Mouse (Mus musculus) ES-E14 (cell line): Measurements from ENCODE around the gene Pld1.

Experiments
- CHD2 ChIP-seq: IDR thresholded peaks from 2 replicates; pipeline ENCODE4 v1.6.1; 2014; ENCODE audit warnings: mild to moderate bottlenecking, low read depth, low read length, inconsistent platforms
- HCFC1 ChIP-seq: IDR thresholded peaks from 2 replicates; pipeline ENCODE4 v1.6.1; 2012; ENCODE audit warnings: low read length, inconsistent platforms, borderline replicate concordance; ENCODE audit not compliant: insufficient read depth
- MAFK ChIP-seq: IDR thresholded peaks from 2 replicates; pipeline ENCODE4 v1.6.1; 2014; ENCODE audit warnings: mild to moderate bottlenecking, low read depth, low read length, inconsistent platforms; ENCODE audit not compliant: insufficient read depth
- ZC3H11A ChIP-seq: IDR thresholded peaks from 2 replicates; pipeline ENCODE4 v1.6.1; 2012; ENCODE audit warnings: low read depth, mild to moderate bottlenecking, inconsistent platforms, low read length, borderline replicate concordance
- ZNF384 ChIP-seq: IDR thresholded peaks from 2 replicates; pipeline ENCODE4 v1.6.1; 2012; ENCODE audit warnings: low read depth, low read length, inconsistent platforms

DNA sequence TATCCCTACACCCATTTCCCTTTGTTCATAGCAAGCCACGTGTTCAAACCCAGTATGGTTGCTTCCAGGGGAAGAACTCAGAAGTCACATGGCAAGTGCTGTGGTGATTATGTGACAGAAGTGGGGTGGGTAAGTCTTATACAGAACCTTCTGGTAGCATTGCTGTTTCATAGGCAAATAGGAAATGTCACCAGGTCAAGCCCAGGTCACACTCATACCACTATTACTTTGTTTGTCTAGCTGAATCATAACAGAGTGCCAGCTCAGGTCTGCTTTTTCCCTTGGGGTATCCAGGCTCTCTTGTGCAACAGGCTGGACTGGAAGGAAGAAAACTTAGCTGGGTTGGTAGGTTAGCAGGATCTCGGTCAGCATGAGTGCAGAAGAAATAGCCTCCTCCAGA is 219.5 kb downstream of the Pld1 start:
- no peak for TF ChIP-seq ZNF384
- TF ChIP-seq HCFC1: no peak
- TF ChIP-seq ZC3H11A: no peak
- TF ChIP-seq MAFK: no peak
- TF ChIP-seq CHD2: no peak
